Mouse (Mus musculus): ENCODE data around the gene Focad. TPM values are rescaled to one million over a fixed set of nuclear protein-coding genes. Genes with fewer than 3 reads are reported as not detected.
"Not testable (repeated sequence)": the region's sequence is repeated elsewhere in the genome, so short reads cannot be mapped to it uniquely, and the experiment has no call there.

Gene Focad
- polyA plus RNA-seq, 1 experiment from 2014 or later: 14.1 TPM

DNA sequence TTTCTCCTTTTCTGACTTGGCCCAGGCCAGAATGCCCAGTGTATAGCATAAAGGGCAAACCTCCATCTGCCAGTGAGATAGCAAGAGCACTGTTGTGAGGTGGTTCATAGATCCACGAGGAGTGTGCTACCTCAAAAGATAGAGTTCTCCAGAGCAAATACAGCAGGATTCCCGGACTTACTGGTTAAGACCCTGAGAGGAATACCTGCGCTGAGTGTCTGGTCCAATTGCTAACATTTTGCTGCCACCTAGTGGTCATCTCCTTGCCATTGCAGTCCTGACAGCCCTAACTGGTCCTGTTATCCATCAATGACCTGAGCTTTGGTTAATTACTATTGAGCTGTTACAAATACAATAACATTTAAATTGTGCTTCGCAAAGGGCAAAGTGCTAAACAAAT is 256.5 kb downstream of the Focad start:
- no peaks in the 10 kb centered on the region for H3K27me3 ChIP-seq (ENCODE audit: low read depth, poor library complexity, severe bottlenecking)
- 5% methylated on average over 4 of the region's 4 CpGs for WGBS
- no peak overlapping the region for H3K27ac ChIP-seq
- H3K4me1 ChIP-seq: no peaks in the 10 kb centered on the region
- DNase-seq (ENCODE audit: low spot score): peak; percentile 80
- no peak overlapping the region for H3K4me3 ChIP-seq
- no peaks in the 10 kb centered on the region for H3K9me3 ChIP-seq (replicated peaks)
- no peaks in the 10 kb centered on the region for H3K36me3 ChIP-seq

DNA sequence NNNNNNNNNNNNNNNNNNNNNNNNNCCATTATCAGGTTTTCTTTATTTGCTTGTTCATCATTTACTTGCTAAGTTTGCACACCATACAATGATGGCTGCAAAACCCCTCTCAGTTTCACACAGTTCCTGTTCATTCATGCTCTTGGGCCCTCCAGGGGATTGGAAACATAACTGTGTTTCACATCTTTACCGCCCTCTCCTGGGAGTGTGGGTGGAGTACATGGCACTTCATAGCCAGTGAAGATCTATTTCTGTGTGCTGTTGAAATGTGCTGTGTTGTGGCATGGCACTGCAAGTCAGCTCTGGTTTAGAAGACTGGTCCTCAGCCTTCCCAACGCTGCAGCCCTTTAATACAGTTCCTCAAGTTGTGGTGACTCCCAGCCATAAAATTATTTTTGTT is 262.2 kb downstream of the Focad start:
- Histone ChIP-seq H3K9me3 (replicated peaks) (no peaks in the 10 kb centered on the region), H3K4me1 (no peaks in the 10 kb centered on the region), H3K36me3 (no peaks in the 10 kb centered on the region), H3K27me3 (ENCODE audit: low read depth, poor library complexity, severe bottlenecking) (no peaks in the 10 kb centered on the region), H3K27ac (no peak overlapping the region), H3K4me3 (no peak overlapping the region)
- no peak for DNase-seq (ENCODE audit: low spot score)
- 74% methylated on average over 2 of the region's 2 CpGs for WGBS

DNA sequence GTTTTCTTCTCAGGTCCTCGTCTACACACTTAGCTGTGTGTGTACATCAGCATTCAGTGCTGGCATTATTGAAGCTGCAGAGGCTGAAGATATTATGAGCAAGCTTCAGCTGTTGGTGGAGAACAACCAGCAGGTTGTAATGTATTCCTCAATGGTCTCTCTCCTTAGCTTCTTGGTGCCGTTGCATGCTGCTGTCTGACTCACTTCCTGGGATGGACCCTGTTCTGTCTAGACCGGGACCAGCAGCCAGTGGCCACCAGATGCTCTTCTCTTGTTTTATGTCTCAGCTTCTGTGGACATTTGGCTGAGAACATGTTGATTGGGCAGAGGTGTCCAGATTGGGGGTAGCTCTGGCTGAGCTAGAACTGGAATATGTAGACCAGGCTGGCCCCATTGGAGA is 263.0 kb downstream of the Focad start:
- DNase-seq (ENCODE audit: low spot score): no peak
- 86% methylated on average over 3 of the region's 3 CpGs for WGBS
- Histone ChIP-seq H3K4me1 (no peaks in the 10 kb centered on the region), H3K36me3 (no peaks in the 10 kb centered on the region), H3K27ac (no peak overlapping the region), H3K9me3 (replicated peaks) (no peaks in the 10 kb centered on the region), H3K27me3 (ENCODE audit: low read depth, poor library complexity, severe bottlenecking) (no peaks in the 10 kb centered on the region), H3K4me3 (no peak overlapping the region)

DNA sequence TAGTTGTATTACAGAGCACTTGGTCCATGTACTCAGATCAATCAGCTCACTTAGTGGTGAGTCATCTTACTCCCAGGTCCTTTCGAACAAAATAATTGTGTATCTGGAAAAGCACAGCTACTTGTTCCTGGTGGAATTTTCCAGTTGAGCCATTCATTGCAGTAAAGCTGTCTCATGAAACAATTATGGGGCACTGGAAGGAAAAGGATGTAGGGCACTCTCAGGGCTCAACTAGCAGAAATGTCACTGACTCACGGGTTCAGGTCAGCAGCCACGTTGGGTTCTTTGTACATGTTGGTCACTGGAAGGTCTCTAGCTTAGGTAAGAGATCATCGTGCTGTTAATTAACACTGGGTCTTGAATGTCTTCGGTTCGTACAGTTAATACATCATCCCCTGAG is 275.5 kb downstream of the Focad start:
- Histone ChIP-seq H3K4me3 (no peak overlapping the region), H3K36me3 (no peaks in the 10 kb centered on the region), H3K27me3 (ENCODE audit: low read depth, poor library complexity, severe bottlenecking) (no peaks in the 10 kb centered on the region), H3K27ac (no peak overlapping the region; the same call in 1 of the 2 replicates), H3K9me3 (replicated peaks) (no peaks in the 10 kb centered on the region), H3K4me1 (no peaks in the 10 kb centered on the region; the same call in 1 of the 2 replicates)
- DNase-seq (ENCODE audit: low spot score): no peak
- WGBS: 88% methylated on average over 6 of the region's 6 CpGs

DNA sequence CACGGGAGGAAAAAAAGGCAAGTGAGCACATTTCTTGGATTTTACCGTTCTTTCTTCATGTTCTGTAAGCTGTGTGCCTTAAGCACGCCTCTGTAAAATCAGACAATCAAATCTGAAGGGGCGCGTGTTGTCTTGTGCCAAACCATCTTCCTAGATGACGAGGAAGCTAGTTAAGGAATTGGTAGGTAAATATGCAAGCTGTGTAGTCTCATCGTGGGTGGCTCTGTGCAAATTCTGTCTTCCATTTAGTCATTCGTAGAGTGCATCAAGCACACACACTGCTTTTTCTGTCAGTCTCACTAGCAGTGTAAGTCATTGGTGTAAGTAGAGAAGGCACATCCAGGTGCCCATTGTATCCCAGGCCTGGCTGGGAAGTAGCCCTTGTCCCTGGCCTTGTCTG is 276.4 kb downstream of the Focad start:
- WGBS: 92% methylated on average over 8 of the region's 8 CpGs
- Histone ChIP-seq H3K27ac (peak overlapping the region; percentile 46; the same call in 1 of the 2 replicates), H3K4me3 (no peak overlapping the region), H3K9me3 (replicated peaks) (no peaks in the 10 kb centered on the region), H3K4me1 (no peaks in the 10 kb centered on the region; the same call in 1 of the 2 replicates), H3K36me3 (no peaks in the 10 kb centered on the region), H3K27me3 (ENCODE audit: low read depth, poor library complexity, severe bottlenecking) (no peaks in the 10 kb centered on the region)
- no peak for DNase-seq (ENCODE audit: low spot score)

DNA sequence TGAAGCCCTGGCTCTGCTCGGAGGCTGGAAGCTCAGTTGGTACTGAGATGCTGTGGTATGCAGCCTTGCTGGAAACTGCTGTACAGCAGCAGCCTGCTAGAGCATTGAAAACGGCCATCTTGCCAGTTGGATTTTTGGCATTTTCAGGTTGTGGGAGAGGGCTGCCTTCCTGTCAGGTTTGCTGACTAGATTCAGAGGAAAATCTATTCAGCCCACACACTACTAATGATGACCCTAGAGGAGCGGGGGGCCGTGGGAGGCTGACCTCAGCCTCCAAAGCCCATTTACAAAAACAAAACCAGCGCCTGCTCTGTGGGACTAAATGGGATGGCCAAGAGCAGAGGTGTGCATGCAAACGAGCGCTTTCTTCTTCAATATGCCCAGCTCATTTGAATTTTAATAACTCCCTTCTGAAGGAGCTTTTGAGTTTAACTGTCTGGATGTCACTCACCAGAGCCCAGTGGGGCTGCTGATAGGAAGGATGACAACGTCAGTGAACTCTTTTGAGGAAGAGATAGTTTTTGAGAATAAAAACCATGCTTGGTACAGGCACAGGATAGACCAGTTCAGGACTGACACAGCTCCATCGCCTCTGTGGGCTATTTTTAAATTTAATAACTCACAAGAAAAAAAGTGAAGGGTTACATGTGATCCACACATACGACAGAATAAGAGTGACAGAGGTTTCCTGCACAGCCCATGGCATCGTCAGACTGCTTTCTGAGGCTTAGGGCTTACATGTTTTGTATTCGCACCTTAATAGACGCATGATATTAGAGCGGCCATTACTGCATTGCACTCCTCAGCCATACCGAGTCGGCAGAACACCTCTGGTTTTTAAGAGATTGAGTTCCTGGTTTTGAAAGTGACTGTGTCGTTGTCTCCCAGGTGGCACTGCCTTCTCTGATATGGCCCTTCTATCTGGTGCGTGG is 278.1 kb downstream of the Focad start:
- DNase-seq (ENCODE audit: low spot score): no peak
- 86% methylated on average over 18 of the region's 18 CpGs for WGBS

DNA sequence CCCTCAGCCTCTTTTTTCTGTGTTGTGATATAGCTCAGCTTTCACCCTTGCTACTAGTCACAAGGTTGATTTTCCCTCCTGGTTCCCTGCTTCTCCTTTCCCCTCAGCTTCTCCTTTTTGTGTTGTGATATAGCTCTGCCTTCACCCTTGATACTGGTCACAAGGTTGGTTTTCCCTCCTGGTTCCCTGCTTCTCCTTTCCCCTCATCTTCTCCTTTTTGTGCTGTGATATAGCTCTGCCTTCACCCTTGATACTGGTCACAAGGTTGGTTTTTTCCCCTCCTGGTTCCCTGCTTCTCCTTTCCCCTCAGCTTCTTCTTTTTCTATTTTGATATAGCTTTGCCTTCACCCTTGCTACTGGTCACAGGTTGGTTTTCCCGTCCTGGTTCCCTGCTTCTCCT is 295.6 kb downstream of the Focad start:
- H3K4me3 ChIP-seq: no peak overlapping the region
- H3K9me3 ChIP-seq (replicated peaks): no peaks in the 10 kb centered on the region
- H3K36me3 ChIP-seq: no peaks in the 10 kb centered on the region
- no peaks in the 10 kb centered on the region for H3K27me3 ChIP-seq (ENCODE audit: low read depth, poor library complexity, severe bottlenecking)
- H3K27ac ChIP-seq: no peak overlapping the region
- no peak for DNase-seq (ENCODE audit: low spot score)
- H3K4me1 ChIP-seq: no peaks in the 10 kb centered on the region
- 96% methylated on average over 1 of the region's 1 CpGs for WGBS

More for the DNA sequence above, 278.1 kb downstream of the Focad start:
- Histone ChIP-seq H3K27me3 (ENCODE audit: low read depth, poor library complexity, severe bottlenecking) (no peaks in the 10 kb centered on the region), H3K4me1 (no peaks in the 10 kb centered on the region; the same call in 1 of the 2 replicates), H3K9me3 (replicated peaks) (no peaks in the 10 kb centered on the region), H3K4me3 (no peak overlapping the region), H3K36me3 (no peaks in the 10 kb centered on the region), H3K27ac (no peak overlapping the region)

DNA sequence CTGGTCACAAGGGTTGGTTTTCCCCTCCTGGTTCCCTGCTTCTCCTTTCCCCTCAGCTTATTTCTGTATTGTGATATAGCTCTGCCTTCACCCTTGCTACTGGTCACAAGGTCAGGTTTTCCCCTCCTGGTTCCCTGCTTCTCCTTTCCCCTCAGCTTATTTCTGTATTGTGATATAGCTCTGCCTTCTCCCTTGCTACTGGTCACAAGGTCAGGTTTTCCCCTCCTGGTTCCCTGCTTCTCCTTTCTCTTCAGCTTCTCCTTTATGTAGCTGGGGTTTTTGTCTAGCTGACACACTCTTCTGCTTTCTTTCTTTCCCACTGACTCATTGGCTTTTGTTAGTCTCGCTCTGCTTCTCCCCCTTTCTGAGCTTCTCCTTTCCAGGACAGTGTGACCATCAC is 296.2 kb downstream of the Focad start:
- not testable (repeated sequence) for H3K36me3 ChIP-seq; H3K9me3 ChIP-seq (replicated peaks); DNase-seq (ENCODE audit: low spot score); H3K4me3 ChIP-seq; H3K27me3 ChIP-seq (ENCODE audit: low read depth, poor library complexity, severe bottlenecking); H3K27ac ChIP-seq; H3K4me1 ChIP-seq
- 93% methylated on average over 1 of the region's 1 CpGs for WGBS

DNA sequence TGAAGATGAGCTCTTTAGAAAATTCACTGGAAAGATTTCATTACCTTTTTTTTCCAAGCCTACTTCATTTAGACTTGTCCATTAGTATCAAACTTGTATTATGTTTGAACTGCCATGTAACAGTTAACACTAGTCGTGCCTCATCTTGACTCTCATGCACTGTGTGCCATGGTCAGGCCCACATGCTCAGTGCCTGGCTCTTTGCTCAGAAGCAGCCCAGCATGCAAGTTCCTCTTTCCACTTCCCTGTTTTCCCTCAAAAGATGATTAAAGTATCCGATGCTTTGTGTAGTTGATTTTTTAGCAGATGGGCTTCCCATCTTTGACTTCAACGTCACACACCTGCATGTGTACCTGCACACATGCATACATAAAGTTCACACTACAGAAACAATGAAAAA is 301.3 kb downstream of the Focad start:
- Histone ChIP-seq H3K4me1 (no peaks in the 10 kb centered on the region), H3K4me3 (no peak overlapping the region), H3K36me3 (no peaks in the 10 kb centered on the region), H3K27ac (no peak overlapping the region), H3K9me3 (replicated peaks) (no peaks in the 10 kb centered on the region), H3K27me3 (ENCODE audit: low read depth, poor library complexity, severe bottlenecking) (no peaks in the 10 kb centered on the region)
- 95% methylated on average over 3 of the region's 3 CpGs for WGBS
- no peak for DNase-seq (ENCODE audit: low spot score)

DNA sequence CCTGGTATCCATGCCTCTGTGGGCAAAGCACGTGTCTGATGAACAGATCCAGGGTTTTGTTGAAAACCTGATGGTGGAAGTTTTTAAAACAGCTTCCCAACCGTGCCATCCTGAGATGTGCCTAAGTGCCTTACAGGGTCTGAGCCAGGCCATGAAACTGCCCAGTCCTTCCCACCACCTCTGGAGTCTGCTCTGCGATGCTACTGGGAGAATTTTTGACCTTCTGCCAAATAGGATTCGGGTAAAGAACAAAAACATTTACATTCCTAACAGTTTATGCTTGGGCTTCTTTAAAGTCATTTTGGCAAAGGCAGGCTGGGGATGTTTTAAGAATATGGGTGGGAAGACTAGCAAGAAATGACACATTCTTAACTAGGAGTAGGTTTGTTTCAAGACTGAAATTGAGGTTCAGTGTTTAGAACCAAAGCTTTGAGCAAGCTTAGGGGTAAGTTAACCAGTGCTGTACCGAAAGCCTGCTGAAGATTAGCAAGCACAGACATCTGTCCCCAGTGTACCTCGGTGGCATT is 302.6 kb downstream of the Focad start:
- Histone ChIP-seq H3K27me3 (ENCODE audit: low read depth, poor library complexity, severe bottlenecking) (no peaks in the 10 kb centered on the region), H3K4me1 (no peaks in the 10 kb centered on the region), H3K27ac (no peak overlapping the region), H3K4me3 (no peak overlapping the region), H3K9me3 (replicated peaks) (no peaks in the 10 kb centered on the region), H3K36me3 (no peaks in the 10 kb centered on the region)
- 88% methylated on average over 6 of the region's 6 CpGs for whole genome bisulfite sequencing
- no peak for DNase-seq (ENCODE audit: low spot score)

DNA sequence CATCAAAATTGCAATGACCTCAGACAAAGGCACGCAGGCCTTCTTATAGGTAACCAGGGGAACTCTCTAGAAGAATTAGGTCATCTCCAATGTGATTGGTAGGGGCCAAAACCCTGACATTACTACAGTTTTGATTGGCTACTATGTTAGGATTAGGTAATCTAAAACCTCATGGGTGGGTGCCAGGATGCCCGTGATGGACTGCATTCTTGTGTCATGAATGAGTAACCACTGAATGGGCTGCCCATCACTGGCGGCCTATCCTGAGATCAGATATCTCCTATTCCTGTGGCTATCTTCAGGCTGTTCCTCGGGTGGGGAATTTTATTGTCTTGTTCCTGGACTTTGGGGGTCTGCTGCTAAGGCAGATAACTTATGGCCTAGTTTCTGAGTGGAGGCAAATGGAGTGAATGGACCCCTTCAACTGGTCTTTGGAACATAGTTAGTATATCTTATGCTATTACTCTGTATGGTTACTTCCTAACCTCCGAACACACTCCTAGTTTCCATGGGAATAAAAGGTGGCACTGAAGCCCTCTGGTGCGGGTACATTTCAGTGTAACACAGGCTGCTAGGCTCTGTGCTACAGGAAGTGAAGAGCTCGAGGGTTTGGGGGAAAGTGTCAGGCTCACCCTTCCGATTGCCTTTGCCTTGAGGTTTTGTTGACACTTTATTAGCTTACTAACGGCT is 306.0 kb downstream of the Focad start:
- Histone ChIP-seq H3K4me1 (no peaks in the 10 kb centered on the region), H3K27ac (no peak overlapping the region), H3K9me3 (replicated peaks) (no peaks in the 10 kb centered on the region), H3K27me3 (ENCODE audit: low read depth, poor library complexity, severe bottlenecking) (no peaks in the 10 kb centered on the region), H3K36me3 (no peaks in the 10 kb centered on the region), H3K4me3 (no peak overlapping the region)
- DNase-seq (ENCODE audit: low spot score): no peak
- WGBS: 82% methylated on average over 9 of the region's 9 CpGs

DNA sequence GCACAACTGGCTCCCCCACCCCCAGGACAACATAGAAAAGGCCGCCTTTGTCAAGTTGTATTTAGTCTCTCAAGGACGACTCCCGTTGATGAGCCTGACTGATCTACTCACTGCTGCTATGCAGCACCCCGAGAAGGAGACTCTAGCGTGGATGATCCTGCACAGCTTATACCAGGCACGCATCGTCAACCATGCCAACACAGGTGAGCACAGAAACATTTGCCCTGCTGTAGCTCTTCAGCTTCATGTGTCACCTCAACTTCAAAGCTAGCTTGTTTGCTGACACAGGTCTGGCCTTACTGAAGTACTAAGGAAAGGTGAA is 306.5 kb downstream of the Focad start:
- Histone ChIP-seq H3K4me1 (no peaks in the 10 kb centered on the region), H3K36me3 (no peaks in the 10 kb centered on the region), H3K27ac (no peak overlapping the region), H3K27me3 (ENCODE audit: low read depth, poor library complexity, severe bottlenecking) (no peaks in the 10 kb centered on the region), H3K4me3 (no peak overlapping the region), H3K9me3 (replicated peaks) (no peaks in the 10 kb centered on the region)
- WGBS: 90% methylated on average over 7 of the region's 7 CpGs
- no peak for DNase-seq (ENCODE audit: low spot score)

DNA sequence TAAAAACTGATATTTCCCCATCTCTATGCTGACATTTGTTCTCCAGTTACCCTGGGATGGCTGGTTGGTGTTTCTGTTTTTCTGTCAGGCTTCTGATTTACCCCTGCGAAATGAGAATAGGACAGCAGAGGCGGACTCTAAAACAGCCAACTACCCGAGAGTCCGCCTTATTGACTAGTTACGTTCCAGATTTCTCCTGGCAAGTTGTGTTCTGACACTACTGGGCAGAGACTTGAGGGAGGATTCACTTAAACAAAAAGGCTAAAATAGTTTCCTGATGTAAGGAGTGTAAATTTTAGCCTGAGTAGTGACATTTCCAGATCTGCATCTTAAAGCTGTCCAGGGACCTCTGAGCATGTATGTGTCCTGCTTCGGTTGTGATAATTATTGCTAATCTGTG is 308.5 kb downstream of the Focad start:
- Histone ChIP-seq H3K27ac (no peak overlapping the region), H3K4me3 (no peak overlapping the region), H3K9me3 (replicated peaks) (no peaks in the 10 kb centered on the region), H3K27me3 (ENCODE audit: low read depth, poor library complexity, severe bottlenecking) (no peaks in the 10 kb centered on the region), H3K36me3 (peaks cover 3% of the 10 kb centered on the region; the same call in 1 of the 2 replicates), H3K4me1 (no peaks in the 10 kb centered on the region)
- WGBS: 92% methylated on average over 6 of the region's 6 CpGs
- no peak for DNase-seq (ENCODE audit: low spot score)
